Mouse (Mus musculus): ENCODE results near the gene Aqp3. TPM values are rescaled to one million over a fixed set of nuclear protein-coding genes. Genes with fewer than 3 reads are reported as not detected.

The Aqp3 gene
- total and polyA plus RNA-seq, 3 experiments, result 0.12 to 0.42 TPM; not detected in 1

DNA sequence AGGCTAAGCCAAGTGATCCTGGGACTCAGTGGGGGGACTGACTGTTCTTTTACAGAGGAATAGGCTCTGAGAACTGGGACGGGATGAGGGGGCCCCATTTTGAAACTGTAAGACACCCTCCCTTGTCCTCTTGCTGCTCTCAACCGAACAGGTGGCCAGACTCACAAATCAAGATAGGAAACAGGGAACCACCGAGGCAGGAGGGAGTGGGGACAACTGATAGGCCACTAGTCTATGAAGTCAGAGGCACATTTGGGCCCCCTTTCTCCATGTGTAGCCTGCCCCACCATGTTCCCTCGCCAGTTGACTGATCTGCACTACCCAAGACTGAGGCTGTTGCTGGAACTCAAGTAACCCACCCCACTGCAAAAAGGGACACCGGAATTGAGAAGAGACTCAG, 1.2 kb downstream of the Aqp3 start:
- Histone ChIP-seq H3K4me1 (ENCODE audit: control insufficient read depth in 1 of 2, insufficient read depth in 2 of 2, low read length in 2 of 2) (peaks cover 6 to 22% of the 10 kb centered on the region in 2 experiments), H3K27me3 (ENCODE audit: control insufficient read depth in 1 of 2, insufficient read depth in 2 of 2, low read length in 2 of 2) (no peaks in the 10 kb centered on the region), H3K36me3 (ENCODE audit: control insufficient read depth in 1 of 2, insufficient read depth in 2 of 2, low read length in 2 of 2) (peaks cover 0 to 10% of the 10 kb centered on the region in 2 experiments; a peak in 2 of 4 replicates)

GRCm38 (mm10) chr4:41096169-41096568, 1.8 kb downstream of the Aqp3 start:
- DNase-seq (ENCODE audit: low read depth, low spot score), result no peak
- H3K79me2 ChIP-seq (ENCODE audit: control insufficient read depth, insufficient read depth, low read length, poor library complexity), result no peaks in the 10 kb centered on the region
- no peak overlapping the region for H3K27ac ChIP-seq (ENCODE audit: control insufficient read depth, low read depth, low read length)
- H3K9ac ChIP-seq (ENCODE audit: control insufficient read depth, low read depth, low read length, poor library complexity, severe bottlenecking), result no peak overlapping the region
- no peaks in the 10 kb centered on the region for H3K27me3 ChIP-seq (ENCODE audit: control insufficient read depth in 1 of 2, insufficient read depth in 2 of 2, low read length in 2 of 2)
- TF ChIP-seq CHD2 (IDR thresholded peaks at IDR 0.05; ENCODE audit: low read length) (no peak), EP300 (IDR thresholded peaks at IDR 0.05; ENCODE audit: low read depth in 1 of 2, low read length in 2 of 2) (peak; percentile 7 to 19; a peak in 1 of 4 replicates), ZNF384 (IDR thresholded peaks at IDR 0.05; ENCODE audit: low read depth, low read length) (no peak), MXI1 (IDR thresholded peaks at IDR 0.05; ENCODE audit: low read depth, low read length) (0 out of 2 replicates have a peak, but pooled peaks have one; percentile 5)
- H3K4me1 ChIP-seq (ENCODE audit: control insufficient read depth in 1 of 2, insufficient read depth in 2 of 2, low read length in 2 of 2), result peaks cover 6 to 22% of the 10 kb centered on the region in 2 experiments
- peaks cover 0 to 10% of the 10 kb centered on the region in 2 experiments; a peak in 2 of 4 replicates for H3K36me3 ChIP-seq (ENCODE audit: control insufficient read depth in 1 of 2, insufficient read depth in 2 of 2, low read length in 2 of 2)
- H3K4me3 ChIP-seq (ENCODE audit: control insufficient read depth in 1 of 2, insufficient read depth in 1 of 2, low read depth in 2 of 2, low read length in 2 of 2), result no peak overlapping the region
- H3K9me3 ChIP-seq (replicated peaks; ENCODE audit: insufficient read depth, low read length), result no peaks in the 10 kb centered on the region

More for the DNA sequence above, 1.2 kb downstream of the Aqp3 start:
- Histone ChIP-seq H3K9me3 (replicated peaks; ENCODE audit: insufficient read depth, low read length) (no peaks in the 10 kb centered on the region), H3K4me3 (ENCODE audit: control insufficient read depth in 1 of 2, insufficient read depth in 1 of 2, low read depth in 2 of 2, low read length in 2 of 2) (no peak overlapping the region), H3K9ac (ENCODE audit: control insufficient read depth, low read depth, low read length, poor library complexity, severe bottlenecking) (0 out of 2 replicates have a peak overlapping the region, but pooled peaks have one; percentile 4), H3K27ac (ENCODE audit: control insufficient read depth, low read depth, low read length) (no peak overlapping the region), H3K79me2 (ENCODE audit: control insufficient read depth, insufficient read depth, low read length, poor library complexity) (no peaks in the 10 kb centered on the region)
- peak; percentile 50 to 73 for TF ChIP-seq EP300 (IDR thresholded peaks at IDR 0.05; ENCODE audit: low read depth in 1 of 2, low read length in 2 of 2)
- no peak for TF ChIP-seq KAT2A (conservative IDR thresholded peaks at IDR 0.05; ENCODE audit: low read depth, low read length)
- TF ChIP-seq ZMIZ1 (IDR thresholded peaks at IDR 0.05; ENCODE audit: low read depth, low read length), result no peak
- no peak for TF ChIP-seq ZC3H11A (IDR thresholded peaks at IDR 0.05; ENCODE audit: low read depth, low read length)
- peak; percentile 68 for TF ChIP-seq GATA1 (IDR thresholded peaks at IDR 0.05; ENCODE audit: low read depth, low read length)
- no peak for TF ChIP-seq ZKSCAN1 (IDR thresholded peaks at IDR 0.05; ENCODE audit: low read depth, low read length)
- TF ChIP-seq ETS1 (IDR thresholded peaks at IDR 0.05; ENCODE audit: low read depth, low read length), result peak; percentile 64
- peak; percentile 78 for TF ChIP-seq TCF12 (IDR thresholded peaks at IDR 0.05; ENCODE audit: low read depth, low read length)
- 0 out of 2 replicates have a peak, but pooled peaks have one; percentile 34 for TF ChIP-seq MAZ (IDR thresholded peaks at IDR 0.05; ENCODE audit: low read depth, low read length)
- TF ChIP-seq RAD21 (IDR thresholded peaks at IDR 0.05; ENCODE audit: low read depth, low read length), result no peak
- peak; percentile 80 for TF ChIP-seq TAL1 (IDR thresholded peaks at IDR 0.05; ENCODE audit: low read length)
- TF ChIP-seq CHD1 (IDR thresholded peaks at IDR 0.05; ENCODE audit: low read depth, low read length), result no peak
- peak; percentile 66 for DNase-seq (ENCODE audit: low read depth, low spot score)

Data from MEL (cell line).